Mouse (Mus musculus) monocyte, adult 2 months (primary cell): Measurements from ENCODE around the gene Trmt13.
"Not testable (repeated sequence)": the region's sequence is repeated elsewhere in the genome, so short reads cannot be mapped to it uniquely, and the experiment has no call there.

ENCODE experiments used
- DNase-seq, 2 experiments: peaks; one replicate each; pipeline ENCODE4 v3.0.0; 2022; ENCODE audit warnings: low spot score in 2 of 2, low read depth in 1 of 2

Trmt13 gene

GRCm38 (mm10) chr3:116634091-116634490 is 19.7 kb upstream of the Trmt13 start:
- no peak for DNase-seq

GRCm38 (mm10) chr3:116632971-116633370 is 18.6 kb upstream of the Trmt13 start:
- no peak for DNase-seq

- DNase-seq, result no peak
These were observed 17.1 kb upstream of the Trmt13 start for GRCm38 (mm10) chr3:116631459-116631858.

- no peak for DNase-seq
These were observed 8.3 kb upstream of the Trmt13 start for GRCm38 (mm10) chr3:116622641-116623040.

- no peak for DNase-seq
These were observed 6.4 kb upstream of the Trmt13 start for GRCm38 (mm10) chr3:116620636-116621370.

- DNase-seq, result no peak
These were observed 4.5 kb upstream of the Trmt13 start for GRCm38 (mm10) chr3:116618855-116619254.

DNA sequence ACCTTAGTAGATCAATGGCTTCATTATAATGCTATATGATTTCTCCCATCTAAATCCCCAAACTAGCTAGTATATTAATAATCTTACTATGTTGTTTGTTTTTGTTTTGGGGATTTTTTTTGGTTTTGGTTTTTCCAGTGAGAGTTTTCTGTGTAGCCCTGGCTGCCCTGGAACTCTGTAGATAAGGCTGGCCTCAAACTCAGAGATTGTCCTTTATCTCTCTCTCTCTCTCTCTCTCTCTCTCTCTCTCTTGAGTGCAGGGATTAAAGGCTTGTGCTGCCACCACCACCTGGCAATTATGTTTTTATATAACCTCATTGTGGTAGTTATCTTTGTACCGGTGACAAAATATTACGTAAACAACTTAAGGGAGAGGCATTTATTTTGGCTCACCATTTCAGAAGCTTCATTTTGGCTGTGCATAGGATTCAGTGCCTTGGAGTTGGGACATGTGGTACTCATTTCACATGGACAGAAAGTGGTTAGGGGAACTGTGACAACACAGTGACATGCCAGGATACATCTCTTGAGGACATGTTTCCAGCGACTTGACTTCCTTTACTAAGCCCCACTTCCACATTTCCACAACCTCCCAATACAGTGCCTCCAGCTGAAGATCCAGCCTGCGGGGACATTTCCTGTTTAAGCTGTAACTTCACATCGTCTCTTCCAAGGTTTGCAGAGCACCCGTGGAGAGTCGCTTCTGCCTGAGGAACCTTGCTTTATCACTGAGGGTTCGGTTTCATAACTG is 1.1 kb upstream of the Trmt13 start:
- DNase-seq, result no peak

DNA sequence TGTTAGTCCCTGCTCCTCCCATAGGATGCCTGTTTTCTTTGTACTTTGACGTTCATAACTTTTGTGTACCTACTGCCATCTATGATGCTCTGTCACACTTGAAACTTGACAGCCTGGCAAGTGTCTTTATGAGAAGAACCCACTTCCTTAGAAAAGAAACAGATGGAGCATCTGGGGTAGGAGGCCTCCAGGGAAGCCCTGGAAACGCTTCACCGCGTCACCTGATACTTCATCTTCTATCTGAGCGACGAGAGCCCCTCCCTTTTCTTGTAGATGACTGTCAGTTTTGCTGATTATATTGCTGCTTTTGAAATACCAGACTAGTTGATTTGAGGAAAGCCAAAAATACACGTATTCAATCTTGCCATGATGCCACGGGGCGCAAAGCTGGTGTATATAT is 9.8 kb downstream of the Trmt13 start:
- no peak for DNase-seq

DNA sequence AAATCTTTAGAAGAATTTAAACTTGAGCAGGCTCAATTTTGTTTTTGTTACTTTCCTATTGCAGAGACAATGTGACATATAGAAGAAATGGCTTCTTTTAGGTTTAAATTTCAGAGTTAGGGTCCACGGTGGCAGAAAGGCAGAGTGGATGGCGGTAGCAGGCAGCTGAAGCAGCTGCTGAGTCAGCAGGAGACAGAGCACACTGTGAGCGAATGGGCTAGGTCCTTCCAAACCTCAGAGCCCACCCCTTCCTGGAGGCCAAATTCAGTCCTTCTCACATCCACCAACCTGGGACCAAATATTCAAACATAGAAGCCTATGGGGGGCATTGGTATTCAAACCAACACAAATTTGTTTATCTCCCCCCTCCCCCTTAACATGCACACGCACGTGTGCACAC is 12.6 kb downstream of the Trmt13 start:
- no peak for DNase-seq

DNA sequence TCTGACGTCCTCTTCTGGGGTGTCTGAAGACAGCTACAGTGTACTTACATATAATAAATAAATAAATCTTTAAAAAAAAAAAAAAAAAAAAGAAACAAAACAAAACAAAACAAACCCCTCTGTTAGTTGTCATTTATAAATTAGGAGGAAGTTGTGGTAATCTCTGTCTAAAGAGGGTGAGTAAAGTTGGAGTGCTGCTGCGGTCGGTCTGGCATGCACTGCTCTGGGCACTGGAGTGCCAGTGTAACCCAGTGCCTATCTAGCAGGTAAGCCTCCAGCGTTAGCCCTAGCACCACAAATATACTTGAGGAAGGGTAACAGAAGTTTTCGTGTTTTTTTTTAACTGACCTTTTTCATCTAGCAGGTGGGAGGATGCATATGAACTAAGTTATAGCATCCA is 13.4 kb downstream of the Trmt13 start:
- no peak for DNase-seq

- no peak for DNase-seq
These were observed 14.7 kb downstream of the Trmt13 start for GRCm38 (mm10) chr3:116599705-116600104.

- DNase-seq, result no peak
These were observed 18.8 kb downstream of the Trmt13 start for GRCm38 (mm10) chr3:116595603-116595991.

- DNase-seq, result peak; percentile 89 to 93
These were observed 19.4 kb downstream of the Trmt13 start, which contains the start of gene Sass6 for GRCm38 (mm10) chr3:116594728-116595602. Gene Sass6, plus strand, starts transcription at chr3:116594982.

GRCm38 (mm10) chr3:116594076-116594727 is 20.2 kb downstream of the Trmt13 start:
- no peak for DNase-seq

DNA sequence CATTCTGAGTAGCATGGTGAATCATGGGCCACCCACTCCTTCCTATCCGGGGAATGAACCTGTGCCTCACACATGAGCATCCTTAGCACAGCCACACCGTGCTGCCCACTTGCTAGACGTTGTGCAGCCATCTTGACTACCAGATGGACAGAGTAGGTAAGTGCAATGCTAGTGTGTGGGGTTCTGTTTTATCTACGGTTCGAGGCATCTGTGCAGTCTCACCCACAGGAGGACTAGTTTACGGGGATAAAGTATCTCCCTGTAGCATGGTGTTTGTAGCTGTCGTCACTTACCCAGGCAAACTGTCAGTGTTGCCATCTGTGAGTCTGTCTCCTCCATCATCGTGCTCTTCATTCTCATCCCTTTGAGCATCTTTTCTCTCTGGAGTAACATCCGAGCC is 32.2 kb downstream of the Trmt13 start:
- no peak for DNase-seq

DNA sequence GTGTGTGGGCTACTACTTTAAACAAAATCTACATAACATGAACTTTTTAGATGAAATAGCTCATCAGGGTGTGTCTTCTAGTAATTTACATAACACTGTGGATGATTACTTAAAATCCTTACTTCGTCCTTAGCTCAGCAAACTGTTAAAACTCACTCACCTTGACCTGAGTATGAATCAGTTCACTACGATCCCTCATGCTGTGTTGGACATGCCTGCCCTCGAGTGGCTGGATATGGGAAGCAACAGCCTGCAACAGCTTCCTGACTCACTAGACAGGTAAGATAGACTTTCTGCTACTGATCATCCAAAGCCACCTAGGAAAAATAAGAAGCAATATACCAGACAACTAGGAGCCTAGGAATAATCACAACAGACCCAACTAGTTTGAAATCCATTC is 37.1 kb downstream of the Trmt13 start:
- DNase-seq, result no peak

DNA sequence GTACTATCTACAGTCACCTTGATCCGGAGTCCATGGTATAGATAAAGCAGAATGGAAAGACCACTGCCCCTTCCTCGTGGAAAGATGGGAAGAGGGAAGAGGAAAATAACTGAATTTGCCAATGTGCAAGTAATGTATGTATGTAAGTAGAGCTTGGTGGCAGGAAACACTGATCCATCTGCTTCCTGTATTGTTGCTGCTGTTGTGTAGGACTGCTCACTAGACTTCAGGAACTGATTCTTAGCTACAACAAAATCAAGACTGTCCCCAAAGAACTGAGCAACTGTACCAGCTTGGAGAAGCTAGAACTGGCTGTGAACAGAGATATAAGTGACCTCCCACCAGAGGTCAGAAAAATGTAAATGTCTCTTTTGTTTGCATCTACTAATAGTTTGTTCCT is 43.8 kb downstream of the Trmt13 start:
- DNase-seq, result no peak

DNA sequence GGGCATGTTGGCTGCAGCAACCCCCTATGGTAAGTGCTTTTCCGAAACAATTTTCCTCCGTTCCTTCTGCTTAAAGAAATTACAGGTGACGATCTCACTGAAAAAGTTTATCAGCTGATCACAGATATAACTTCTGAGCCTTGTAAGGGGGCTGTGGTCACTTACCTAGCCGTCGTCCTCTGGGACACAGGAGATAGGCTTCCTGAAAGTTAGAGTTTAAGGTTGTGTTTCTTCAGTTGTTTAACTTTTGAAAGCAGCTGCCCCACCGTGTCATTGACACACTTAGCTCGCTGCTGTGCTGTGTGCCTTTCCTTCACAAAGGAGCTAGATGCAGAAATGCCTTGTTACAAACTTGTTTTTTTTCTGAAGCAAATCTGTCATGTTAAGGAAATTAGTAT is 51.3 kb downstream of the Trmt13 start:
- no peak for DNase-seq

GRCm38 (mm10) chr3:116562408-116563094 is 51.8 kb downstream of the Trmt13 start, which contains the start of gene Lrrc39:
Gene Lrrc39, plus strand, starts transcription at chr3:116562973.
- no peak for DNase-seq

- not testable (repeated sequence) for DNase-seq
These were observed 53.1 kb downstream of the Trmt13 start for GRCm38 (mm10) chr3:116561315-116561714.
